Mouse (Mus musculus) retina, postnatal 1 day (tissue): ENCODE measurements at regions not wholly inside any gene's neighbourhood (a gene's known extent, or its start where the extent isn't known, plus 50 kb on each side); places are given as distances from the start of the nearest gene placed in this dataset.

ENCODE experiments used
- DNase-seq: peaks from one replicate; pipeline ENCODE4 v3.0.0-alpha.2; 2012

DNA sequence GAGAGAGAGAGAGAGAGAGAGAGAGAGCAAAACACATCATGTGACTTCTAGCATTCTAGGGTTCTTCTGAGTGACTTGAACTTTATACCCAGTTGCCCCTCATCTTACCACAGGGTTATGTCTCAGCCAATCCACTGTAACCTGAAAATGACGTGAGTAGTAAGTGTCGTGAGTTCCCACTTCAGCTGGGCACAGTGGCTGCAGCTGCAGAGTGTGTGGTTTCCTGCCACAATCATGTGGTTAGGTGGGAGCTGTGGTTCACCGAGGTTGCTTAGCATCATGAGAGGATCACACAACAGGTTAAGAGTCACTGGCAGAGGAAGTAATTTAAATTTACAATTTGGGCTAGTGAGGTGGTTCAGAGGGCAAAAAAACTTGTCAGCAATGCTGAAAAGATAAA, 253.1 kb upstream of the Xylt1 start:
- DNase-seq: no peak

DNA sequence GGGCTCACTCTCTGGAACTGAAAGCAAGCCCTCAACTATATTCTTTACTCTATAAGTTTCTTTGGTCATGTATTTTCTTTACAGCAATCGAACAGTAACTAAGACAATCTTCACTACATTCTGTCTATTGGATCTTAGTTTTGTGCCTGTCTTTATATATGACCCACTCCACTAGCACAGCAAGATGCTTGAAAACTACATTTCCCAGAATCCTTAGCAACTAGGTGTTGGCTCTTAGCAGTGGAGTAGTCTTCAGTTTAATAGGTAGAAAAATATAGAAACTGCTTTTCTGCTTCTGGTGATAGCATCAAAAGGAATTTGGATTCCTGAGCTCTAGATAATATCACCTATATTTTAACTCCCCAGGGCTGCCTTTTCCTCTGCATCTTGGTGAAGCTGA, 245.9 kb upstream of the Xylt1 start:
- DNase-seq: no peak

DNA sequence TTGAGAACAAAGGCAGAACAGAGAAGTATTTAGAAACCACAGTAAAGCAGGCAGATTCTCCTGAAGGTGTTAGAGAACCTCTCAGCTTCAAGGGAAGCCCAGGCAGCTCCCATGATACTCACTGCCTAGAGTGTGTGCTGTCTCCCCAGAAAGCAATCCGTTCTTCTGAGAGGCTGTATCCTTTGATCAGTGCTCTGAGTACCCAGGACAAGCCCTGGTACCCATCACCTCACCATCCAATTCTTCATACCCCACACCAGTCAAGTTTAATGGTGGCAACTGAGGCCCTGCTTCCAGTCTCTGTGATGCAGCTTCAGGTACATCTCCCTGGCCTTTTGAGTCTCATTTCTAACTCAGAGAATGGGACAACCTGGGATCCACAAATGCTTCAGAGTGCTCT, 242.1 kb upstream of the Xylt1 start:
- no peak for DNase-seq

DNA sequence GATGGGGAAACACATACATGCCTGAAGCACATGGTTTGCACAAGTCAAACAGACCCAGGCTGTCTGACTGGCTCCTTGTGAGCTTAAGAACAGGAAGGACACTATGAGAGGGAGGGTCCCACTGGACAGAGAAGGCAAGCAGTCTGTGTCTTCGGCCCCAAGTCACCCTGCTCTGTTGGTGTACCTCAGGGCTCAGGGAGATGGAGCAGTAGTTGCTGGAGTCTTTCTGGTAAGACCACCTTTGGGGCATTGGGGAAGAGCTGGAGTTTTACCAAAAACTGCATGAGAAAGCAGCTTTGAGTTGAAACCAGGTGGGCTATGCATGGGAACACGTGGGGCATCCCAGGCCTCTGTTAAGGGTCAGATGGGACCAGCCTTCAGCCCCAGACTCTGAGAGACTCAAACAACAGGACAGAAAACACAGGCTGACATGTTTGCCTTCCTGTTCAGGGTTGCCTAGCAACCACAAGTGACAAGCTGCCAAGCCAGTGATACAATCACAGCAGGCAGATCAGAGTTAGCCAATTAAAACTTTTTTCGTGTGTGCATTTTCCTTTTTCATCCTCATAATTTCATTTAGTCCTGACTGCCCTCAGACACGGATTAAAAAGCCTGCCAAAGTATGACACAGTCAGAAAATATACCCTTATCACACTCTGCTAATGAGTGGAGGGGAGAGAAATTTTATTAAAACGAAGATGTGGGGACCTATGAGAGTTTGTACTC, 241.4 kb upstream of the Xylt1 start:
- DNase-seq: peak; percentile 84

DNA sequence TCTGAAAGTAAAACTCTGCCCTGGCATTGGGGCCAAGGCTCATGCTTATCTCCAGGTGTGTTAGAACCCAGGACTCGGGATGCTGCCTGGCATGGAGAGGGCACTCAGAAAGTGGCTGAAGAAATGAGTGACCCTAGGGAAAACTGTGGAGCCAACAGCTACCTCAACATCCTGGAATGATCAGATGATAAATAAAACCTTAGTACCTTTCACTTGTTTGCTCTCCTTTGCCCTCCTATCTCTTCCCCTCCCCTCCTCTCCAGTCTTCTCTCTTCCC, 240.9 kb upstream of the Xylt1 start:
- no peak for DNase-seq

DNA sequence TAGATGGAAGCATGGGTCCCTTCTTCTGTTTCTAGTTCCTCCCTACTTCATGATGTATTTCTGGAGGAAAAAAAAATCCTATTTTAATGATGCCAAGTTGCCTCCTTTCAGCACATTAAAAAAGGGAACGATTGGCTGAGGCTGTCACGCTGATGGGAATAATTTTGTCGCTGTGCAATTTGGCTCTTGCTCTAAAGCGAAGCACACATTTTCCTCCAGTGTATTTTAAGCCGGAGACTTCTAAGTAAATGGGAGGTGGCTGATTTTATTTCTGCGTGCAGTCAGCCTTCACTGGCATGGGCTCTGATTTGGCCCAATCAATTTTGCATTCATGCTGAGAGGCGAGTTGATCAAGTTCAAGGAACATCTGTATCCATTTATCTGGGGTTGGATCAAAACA, 234.0 kb upstream of the Xylt1 start:
- no peak for DNase-seq

DNA sequence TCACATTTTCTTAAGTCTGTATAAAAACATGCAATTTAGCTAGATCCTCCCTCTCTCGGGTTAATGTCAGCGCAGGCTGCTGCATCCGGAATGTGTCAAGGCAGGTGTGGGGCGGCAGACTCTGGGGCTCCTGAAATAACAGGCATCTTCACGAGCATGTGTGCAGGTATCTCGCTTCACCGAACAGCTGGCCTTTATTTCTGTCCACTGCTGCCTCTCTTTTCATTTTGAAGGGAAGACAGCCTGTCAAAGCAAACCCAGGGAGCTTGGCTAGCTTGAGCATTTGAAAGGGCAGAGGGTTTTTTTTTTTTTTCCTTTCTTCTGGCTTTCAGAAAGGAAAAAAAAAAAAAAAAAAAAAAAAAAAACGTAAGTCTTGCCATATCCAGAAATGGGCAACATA, 230.4 kb upstream of the Xylt1 start:
- DNase-seq: no peak

DNA sequence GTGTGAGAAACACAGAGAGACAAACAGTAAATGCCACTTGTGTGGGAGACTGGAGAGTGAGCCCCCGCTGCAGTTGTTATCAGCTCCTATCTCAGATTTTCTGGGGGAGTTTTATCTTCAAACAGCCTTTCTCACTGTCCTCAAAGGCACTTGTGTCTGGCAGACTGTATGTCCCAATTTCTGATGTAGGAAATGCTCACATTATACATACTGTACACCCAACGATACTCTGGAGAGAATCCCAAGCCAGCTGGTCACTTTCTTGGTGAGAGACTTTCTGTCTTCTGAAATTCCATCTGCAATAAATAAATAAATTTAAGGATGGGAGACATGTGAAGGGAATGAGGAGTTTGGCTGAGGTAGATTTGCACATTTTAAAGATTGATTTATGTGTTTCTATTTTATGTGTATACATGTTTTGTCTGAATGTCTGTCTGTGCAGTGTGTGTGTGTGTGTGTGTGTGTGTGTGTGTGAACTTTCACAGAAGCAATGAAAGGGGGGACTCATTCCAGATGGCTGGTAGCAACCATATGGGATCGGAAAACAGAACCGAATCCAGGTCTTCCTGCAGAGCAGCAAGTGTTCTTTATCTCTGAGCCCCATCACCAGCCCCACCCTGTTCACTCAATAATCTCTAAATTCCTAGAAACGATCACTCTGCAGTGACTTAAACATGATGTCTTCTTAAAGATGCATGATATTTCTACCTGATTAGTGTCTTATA, 226.8 kb upstream of the Xylt1 start:
- no peak for DNase-seq

DNA sequence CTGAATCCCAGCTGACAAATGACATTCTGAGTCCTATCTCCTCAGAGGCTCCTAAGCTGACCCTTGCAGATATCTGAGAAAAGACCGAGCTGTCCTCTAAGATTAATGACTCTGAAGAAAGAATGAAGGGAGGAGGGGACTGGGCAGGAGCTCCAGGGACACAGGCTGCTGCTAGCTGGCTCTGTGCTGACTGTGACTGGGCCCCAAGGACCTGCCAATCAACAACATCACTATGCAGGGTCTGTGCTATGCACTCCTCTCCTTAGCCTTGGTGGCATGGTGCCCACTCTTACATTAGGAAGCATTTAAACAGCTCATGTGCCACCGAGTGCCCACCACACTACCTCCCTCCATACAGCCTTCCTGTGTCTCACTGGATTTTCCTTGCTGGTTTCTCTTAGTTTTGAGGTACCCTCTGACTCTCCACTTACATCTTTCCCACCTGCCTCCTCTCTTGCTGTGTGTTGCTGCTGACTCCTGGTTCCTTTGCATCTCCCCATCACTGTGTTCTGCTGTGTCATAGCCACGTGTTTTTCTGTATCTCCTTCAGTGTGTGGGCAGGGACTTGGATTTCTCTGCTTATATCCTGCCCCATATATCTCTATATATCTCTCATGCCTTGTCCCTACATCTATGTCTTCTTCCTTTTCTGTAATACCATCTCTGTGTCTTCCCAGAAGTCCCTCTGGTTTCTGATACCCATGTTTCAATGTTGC, 219.4 kb upstream of the Xylt1 start:
- peak; percentile 11 for DNase-seq

DNA sequence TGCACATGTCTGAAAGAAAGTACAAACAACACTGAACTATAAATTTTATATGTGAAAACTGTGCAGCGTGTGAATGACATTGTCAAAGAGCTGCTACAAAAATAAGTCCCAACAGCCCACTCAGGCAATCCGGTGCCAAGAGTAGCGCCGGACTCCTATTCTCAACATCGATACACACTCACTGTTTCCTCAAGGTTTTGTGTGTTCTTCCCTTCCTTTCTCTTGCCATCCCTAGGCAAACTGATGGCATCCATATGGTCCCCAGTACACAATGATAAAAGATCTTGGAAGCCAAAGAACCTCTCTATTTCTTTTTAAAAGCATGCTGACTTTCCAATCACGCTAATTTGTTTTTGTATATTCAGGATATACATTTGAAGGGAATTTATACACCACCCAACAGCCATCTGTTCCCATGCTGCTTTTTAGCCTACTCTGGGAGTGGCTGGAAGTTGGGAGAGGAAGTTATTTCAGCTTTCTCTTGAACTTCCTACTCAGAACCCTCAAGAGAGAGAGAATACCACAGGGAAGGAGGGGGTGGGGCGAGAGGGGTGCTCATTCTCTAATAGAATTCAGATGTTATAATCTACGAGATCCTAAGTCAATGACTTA, 205.9 kb upstream of the Xylt1 start:
- no peak for DNase-seq

DNA sequence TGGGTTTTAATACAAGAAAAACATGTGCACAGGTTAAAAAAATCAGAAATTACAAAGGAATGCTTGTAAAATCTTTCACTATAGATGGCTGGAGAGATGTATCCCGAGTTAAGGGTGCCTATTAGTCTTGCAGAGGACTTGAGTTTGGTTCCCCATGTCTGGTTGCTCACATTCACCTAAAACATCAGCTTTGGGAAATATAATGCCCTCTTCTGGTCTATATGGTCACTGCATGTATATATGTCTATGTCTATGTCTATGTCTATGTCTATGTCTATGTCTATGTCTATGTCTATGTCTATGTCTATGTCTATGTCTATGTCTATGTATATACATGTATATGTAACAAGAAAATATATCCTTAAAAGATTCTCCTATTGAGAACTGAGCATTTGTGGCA, 196.8 kb upstream of the Xylt1 start:
- no peak for DNase-seq

DNA sequence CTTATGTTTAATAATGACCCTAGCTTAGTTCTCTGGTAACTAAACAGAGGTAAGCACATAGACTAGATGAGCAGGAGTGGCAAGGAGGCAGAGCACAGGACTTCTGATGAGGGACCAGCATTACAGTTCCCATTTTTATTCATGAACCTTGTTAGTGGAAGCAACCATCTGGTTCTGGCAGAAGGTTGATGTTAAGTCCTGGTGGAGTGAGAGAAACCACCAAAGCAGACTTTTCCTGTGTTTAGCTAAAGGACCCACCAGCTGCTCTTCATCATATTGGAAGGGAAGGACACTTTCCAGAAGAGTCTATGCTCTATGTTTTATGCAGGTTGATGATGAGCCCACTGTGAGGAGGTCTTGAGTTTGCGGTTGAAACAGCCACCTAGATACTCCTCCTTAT, 194.9 kb upstream of the Xylt1 start:
- DNase-seq: no peak

DNA sequence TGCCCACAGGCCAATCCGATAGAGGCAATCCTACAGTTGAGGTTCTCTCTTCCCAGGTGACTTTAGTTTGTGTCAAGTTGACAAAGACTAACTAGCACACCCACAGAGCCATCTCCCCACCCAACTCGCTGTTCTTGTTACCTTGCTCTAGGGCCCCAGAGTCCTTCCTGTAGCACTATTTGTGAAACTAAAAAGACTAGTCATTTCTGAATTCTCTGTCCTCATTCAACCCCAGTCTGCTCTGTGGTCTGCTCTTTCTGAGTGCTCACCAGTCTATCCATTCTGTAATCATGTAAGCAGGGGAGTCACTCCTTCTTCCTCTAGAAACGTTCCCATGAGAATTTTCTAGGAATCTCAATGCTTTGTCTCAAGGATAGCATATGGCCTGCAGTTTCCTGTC, 184.2 kb upstream of the Xylt1 start:
- no peak for DNase-seq

DNA sequence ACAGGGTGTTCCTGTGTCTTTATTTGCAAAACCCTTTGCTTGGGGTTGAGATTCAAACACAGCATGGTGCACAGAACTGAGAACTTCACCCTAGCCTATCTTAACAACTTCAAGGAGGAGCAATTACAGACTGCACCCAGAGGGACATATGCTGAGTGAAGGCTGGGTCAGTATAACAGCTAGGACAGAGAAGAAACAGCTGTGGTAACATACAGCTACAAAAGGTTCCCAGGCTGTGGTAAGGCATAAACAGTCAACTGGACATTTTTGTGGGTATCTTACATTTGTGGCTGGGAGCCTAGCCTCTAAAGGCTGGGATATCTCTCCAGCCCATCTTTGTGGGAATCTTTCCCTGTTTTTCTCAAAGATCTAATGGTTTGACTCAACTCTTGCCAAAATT, 154.5 kb upstream of the Xylt1 start:
- DNase-seq: no peak

DNA sequence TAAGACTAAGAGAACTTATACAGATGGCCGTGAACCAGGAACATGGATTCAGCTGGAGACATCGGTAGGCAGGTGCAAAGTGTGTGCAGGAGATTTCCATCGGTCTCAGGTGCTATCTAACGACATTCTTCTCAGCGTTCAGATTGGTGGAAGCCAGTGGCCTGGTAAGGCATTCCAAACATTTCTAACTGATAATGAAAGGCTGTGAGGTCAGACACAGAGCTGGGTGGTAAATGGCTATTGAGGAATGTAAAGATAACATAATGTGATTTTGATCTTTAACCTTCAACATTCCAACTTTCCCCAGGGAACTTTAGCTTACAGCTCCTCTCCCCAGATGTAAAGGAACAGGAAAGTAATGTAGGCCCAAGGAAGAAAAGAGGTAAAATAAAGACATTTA, 151.2 kb upstream of the Xylt1 start:
- no peak for DNase-seq

DNA sequence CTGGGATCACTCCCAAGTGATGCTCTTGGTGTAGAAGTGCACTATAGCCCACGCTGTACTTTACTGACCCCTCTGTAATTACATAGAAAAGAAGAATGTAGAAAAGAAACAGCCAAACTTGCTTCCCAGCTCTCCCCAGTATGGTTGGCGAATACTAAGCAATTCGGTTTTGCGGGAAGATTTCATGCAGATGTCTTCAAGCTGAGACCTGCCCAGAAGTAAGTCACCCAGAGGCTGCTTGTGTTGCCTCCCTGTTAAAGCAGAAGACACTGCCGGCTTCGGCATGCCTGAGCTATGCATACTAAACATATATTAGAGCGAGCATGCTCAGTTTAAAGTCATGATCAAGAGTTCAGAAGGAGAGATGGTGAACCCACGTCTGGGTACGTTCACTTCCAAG, 124.0 kb upstream of the Xylt1 start:
- DNase-seq: no peak

DNA sequence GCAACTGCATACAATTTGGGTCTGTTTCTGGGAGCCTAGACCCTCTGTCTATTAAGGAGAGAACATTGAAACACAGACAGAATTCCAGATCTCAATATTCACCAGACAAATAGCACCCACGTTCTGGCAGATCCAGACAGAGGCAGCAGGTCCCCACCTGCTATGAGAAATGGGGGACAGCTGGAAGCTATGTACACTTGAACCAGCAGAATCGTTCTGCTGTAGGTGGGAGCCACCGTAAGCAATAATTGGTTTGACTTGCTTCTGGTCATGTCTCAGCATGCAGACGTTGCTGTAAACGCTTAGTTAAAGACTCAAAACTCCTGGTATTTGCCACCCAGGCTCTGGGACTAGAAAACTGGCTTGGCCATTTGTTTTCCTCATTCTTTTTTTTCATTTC, 122.2 kb upstream of the Xylt1 start:
- DNase-seq: no peak

DNA sequence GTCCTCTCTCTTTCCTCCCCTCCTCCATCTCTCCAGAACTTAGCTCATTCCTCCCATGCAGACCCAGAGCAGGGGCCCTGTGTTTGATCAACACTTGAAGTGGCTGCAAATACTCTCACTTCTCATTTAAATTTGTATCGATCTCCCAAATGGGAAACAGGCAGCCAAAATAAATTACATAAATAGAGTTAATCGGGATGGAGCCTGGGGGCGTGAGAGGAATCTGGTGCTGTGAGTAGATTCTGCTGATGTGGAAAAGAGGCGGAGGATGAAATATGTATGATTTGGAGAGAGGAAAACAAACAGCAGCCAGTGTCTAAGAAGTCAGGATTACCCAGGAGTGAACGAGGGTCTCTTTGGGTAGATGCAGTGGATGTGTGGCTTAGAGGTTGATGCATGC, 121.6 kb upstream of the Xylt1 start:
- DNase-seq: peak; percentile 14

DNA sequence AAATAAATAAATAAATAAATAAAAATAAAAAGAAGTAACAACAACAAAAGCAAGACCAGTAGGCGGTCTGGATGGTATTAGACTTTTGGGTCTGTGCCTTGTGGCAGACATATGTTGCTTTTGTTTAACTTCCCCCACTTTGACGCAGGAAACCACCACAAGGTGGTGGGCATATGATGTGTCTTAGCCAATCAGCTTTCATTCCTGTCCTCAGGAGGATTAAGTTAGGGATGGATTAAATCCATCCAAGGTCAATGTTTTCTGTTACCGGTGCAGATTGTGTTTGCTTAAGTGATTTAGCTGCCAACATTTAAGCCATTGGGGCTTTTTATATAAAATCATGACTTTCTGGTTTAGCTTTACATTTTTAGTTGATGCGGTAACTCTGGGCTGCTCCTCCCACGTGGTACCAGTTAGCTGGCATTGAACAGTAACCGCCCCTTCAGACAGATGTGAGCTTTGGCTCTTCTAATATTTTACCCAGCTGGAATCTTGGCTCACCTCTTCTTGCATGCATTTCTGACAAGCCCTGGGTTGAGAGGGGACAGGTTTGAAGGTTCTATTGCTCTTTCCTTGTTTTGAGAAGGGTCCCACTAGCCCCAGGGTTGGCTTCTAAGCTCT, 121.0 kb upstream of the Xylt1 start:
- DNase-seq: peak; percentile 21

DNA sequence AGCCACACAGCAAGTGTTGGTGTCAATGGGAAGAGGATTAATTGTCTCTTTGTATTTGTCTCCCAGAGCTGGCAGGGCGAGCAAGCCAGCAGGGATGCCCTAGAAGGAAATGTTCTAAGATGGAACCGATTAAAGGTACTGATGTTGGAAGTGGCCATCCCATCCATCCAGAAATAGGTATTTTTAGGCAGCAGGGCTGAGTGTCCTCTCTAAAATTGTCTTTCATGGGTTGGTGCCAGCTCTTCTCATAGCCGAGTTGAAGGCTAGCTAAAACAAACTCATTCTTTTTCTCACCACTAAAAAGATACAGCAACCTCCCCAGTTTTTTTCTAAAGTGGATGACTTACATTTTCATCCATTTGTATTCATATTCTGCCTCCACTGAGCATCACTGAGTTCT, 120.2 kb upstream of the Xylt1 start:
- no peak for DNase-seq

DNA sequence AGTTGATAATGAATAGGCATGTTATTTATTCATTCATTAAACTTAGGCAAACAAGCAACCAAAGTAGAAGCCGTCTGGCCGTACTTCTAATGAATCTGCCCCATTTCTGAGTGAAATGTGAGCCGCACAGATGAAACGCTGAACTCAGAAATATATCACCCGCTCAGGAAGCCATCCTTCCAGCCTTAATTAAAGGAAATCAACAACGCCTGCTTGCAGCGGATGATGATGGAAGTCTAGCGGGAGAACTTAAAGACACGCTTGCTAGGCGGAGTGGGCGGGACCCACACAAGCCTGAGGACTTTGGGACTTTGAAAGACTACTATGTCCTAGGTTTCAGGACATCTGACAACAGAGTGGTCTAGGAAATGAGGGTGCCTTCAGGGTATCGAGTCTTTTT, 117.7 kb upstream of the Xylt1 start:
- no peak for DNase-seq

DNA sequence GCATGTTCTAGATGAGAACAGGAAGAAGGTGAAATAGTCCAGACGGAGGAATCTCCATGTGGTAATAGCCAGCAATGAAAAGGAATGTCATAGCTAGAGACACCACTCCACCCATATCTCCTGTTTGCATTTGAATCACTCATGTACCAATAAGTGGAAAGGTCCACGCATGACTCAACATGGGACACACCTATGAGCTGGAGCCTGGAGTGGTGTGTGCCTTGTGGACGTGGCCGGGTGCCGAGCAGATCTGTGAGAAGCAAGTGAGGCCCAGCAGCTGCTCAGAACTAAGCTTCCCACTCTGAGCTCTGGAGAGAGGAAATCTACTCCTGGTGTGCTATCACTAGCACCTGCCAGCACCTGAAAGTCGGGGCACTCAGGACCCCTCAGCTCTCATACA, 116.4 kb upstream of the Xylt1 start:
- DNase-seq: no peak

DNA sequence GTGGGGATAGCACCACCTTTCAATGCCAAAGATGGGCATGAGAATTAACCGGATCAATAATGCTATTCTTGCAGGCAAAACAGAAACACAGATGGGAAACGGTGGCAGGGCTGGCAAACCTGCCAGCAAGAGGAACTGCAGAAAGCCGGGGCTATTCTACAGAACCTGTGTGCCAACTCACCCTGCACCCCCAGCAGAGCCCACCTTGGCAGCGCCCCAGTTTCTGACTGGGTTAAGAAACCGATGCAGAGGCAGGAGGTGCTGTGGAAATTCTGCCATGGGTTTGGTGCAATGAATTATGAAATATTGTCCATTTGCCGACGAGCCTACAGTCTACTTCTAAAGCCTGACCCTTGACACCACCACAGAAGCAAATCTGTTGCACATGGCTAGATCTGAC, 112.7 kb upstream of the Xylt1 start:
- no peak for DNase-seq
